Mouse (Mus musculus): ENCODE measurements around the gene Tbk1. TPM values are rescaled to one million over a fixed set of nuclear protein-coding genes. Genes with fewer than 3 reads are reported as not detected.

The Tbk1 gene
- polyA plus RNA-seq, 1 experiment from 2014 or later: 34.0 TPM

DNA sequence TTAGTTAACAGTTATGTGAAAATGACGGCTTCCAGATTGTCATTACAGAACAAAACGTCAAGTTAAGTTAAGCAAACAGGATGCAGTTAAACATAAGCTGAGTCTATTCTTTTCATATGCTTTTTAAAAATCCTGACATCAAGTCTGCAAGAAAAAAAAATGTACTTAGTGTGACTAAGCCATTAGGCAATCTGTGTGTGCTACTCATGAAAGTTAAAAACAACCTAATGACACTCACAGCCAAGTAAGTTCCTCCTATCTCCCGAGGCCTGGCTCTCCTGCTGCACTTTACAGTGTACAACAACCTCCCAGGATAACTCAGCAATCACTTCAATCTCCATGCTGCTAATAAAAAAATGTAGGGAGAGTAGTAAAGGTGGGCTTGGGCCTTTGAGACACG is 17.0 kb upstream of the Tbk1 start:
- H3K9me3 ChIP-seq (ENCODE audit: control insufficient read depth, low read length): no peaks in the 10 kb centered on the region; the same call in 1 of the 2 replicates
- H3K27ac ChIP-seq (ENCODE audit: low read depth, low read length): no peak overlapping the region
- H3K36me3 ChIP-seq (ENCODE audit: control insufficient read depth, insufficient read depth, low read length): peaks cover 57% of the 10 kb centered on the region
- DNase-seq (ENCODE audit: low spot score, missing footprints): no peak
- H3K4me3 ChIP-seq (ENCODE audit: low read depth, low read length): no peak overlapping the region
- H3K4me1 ChIP-seq (ENCODE audit: control insufficient read depth, insufficient read depth, low read length): no peaks in the 10 kb centered on the region
- H3K27me3 ChIP-seq (ENCODE audit: control insufficient read depth, insufficient read depth, low read length): no peaks in the 10 kb centered on the region
- no peak overlapping the region for H3K9ac ChIP-seq (ENCODE audit: low read length)
- ATAC-seq (ENCODE audit: low FRiP score): no peak
- no peak overlapping the region for H3K4me2 ChIP-seq
- 93% methylated on average over 4 of the region's 4 CpGs for WGBS

DNA sequence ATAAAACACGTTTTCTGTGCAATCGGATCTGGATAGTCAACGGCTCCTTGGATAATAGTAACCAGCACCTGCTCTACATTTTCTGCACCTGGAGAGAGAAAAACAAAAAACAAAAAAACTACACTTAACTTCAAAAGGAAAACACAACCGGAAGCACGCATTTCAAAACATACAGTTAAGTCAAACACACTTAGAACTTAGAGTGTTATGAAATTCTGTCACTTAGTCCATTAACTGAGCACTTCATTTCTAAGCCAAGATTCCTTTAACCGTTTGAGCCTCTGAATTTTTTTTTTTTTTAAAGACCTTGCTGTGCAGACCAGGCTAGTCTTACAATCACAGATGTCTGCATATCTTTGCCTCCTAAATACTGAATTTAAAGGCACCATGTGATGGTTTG is 14.7 kb upstream of the Tbk1 start:
- Histone ChIP-seq H3K27me3 (ENCODE audit: control insufficient read depth, insufficient read depth, low read length) (no peaks in the 10 kb centered on the region), H3K36me3 (ENCODE audit: control insufficient read depth, insufficient read depth, low read length) (peaks cover 57% of the 10 kb centered on the region), H3K9ac (ENCODE audit: low read length) (no peak overlapping the region), H3K9me3 (ENCODE audit: control insufficient read depth, low read length) (no peaks in the 10 kb centered on the region; the same call in 1 of the 2 replicates), H3K4me3 (ENCODE audit: low read depth, low read length) (no peak overlapping the region), H3K4me1 (ENCODE audit: control insufficient read depth, insufficient read depth, low read length) (no peaks in the 10 kb centered on the region), H3K4me2 (no peak overlapping the region), H3K27ac (ENCODE audit: low read depth, low read length) (no peak overlapping the region)
- ATAC-seq (ENCODE audit: low FRiP score) (no peak), DNase-seq (ENCODE audit: low spot score, missing footprints) (no peak)
- WGBS: 79% methylated on average over 6 of the region's 6 CpGs

DNA sequence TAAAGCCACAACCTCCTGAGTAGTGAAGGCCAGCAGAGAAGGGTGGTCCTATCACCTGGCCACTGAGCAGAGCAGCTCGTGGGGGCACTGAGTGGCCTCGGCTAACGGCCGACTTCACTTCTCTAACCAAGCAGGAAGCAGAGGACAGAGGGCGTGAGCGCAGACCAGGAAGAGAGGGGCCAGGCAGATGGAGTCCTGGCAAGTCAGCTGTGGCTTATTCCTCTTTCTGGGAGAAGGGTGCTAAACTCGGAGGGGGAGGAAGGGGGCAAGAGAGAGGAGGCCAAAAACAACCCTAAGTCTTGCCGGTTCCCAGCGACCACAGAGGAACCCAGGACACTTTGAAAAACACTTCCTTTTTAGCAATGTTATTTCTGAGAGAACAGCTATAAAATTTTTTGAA is 10.0 kb upstream of the Tbk1 start:
- DNase-seq (ENCODE audit: low spot score, missing footprints): no peak
- H3K36me3 ChIP-seq (ENCODE audit: control insufficient read depth, insufficient read depth, low read length): peaks cover 25% of the 10 kb centered on the region
- H3K27ac ChIP-seq (ENCODE audit: low read depth, low read length): no peak overlapping the region
- H3K4me2 ChIP-seq: no peak overlapping the region
- no peaks in the 10 kb centered on the region for H3K9me3 ChIP-seq (ENCODE audit: control insufficient read depth, low read length)
- no peak overlapping the region for H3K9ac ChIP-seq (ENCODE audit: low read length)
- no peak overlapping the region for H3K4me3 ChIP-seq (ENCODE audit: low read depth, low read length)
- 92% methylated on average over 9 of the region's 9 CpGs for WGBS
- no peaks in the 10 kb centered on the region for H3K27me3 ChIP-seq (ENCODE audit: control insufficient read depth, insufficient read depth, low read length)
- ATAC-seq (ENCODE audit: low FRiP score): no peak
- no peaks in the 10 kb centered on the region for H3K4me1 ChIP-seq (ENCODE audit: control insufficient read depth, insufficient read depth, low read length)

DNA sequence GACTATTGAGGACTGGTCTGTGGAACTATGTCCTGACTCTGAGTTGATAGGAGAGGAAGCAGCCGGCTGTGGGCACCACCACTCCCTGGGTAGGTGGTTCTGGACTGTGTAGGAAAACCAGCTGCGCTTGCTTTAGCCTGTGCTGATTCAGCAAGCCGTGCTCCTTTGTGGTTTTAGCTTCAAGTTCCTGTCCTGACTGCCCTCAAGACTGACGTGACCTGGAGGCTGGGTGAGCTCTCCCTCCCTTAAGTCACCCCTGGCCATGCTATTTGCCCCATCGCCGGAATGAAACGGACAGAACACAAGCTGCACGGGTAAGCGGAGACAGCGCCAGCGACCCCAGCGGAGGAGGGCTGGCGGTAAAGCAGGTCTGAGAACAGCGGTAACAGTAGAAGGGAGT is 4.5 kb upstream of the Tbk1 start:
- Histone ChIP-seq H3K4me2 (no peak overlapping the region), H3K9ac (ENCODE audit: low read length) (no peak overlapping the region), H3K9me3 (ENCODE audit: control insufficient read depth, low read length) (no peaks in the 10 kb centered on the region), H3K27ac (ENCODE audit: low read depth, low read length) (no peak overlapping the region), H3K4me3 (ENCODE audit: low read depth, low read length) (no peak overlapping the region), H3K36me3 (ENCODE audit: control insufficient read depth, insufficient read depth, low read length) (peaks cover 7% of the 10 kb centered on the region; the same call in 1 of the 2 replicates), H3K27me3 (ENCODE audit: control insufficient read depth, insufficient read depth, low read length) (no peaks in the 10 kb centered on the region), H3K4me1 (ENCODE audit: control insufficient read depth, insufficient read depth, low read length) (no peaks in the 10 kb centered on the region)
- ATAC-seq (ENCODE audit: low FRiP score) (no peak), DNase-seq (ENCODE audit: low spot score, missing footprints) (no peak)
- 91% methylated on average over 14 of the region's 14 CpGs for WGBS

DNA sequence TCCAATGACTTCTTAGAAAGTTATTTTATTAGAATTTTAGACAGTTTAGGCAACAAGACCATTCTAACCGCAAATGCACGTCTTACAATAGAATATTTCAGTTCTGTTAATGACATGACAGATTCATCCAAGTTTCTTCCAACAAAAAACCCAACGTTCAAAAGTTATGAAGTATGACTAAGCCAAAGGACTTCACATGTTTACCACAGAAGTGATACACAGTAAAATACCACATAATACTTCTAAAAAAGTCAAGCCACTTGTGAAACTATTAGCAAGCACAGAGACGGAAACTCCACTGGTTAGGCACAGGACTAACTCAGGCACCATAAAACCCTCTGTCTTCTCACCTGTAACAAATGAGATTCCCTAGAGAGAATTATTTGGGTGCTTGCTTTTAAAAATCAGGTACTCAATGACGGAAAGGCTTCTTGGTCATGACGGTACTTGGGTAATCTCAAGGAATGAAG is 819 bp upstream of the Tbk1 start:
- no peak overlapping the region for H3K27ac ChIP-seq (ENCODE audit: low read depth, low read length)
- peak; percentile 86 for DNase-seq (ENCODE audit: low spot score, missing footprints)
- H3K4me1 ChIP-seq (ENCODE audit: control insufficient read depth, insufficient read depth, low read length): peaks cover 4% of the 10 kb centered on the region
- 73% methylated on average over 6 of the region's 6 CpGs for WGBS
- no peaks in the 10 kb centered on the region for H3K9me3 ChIP-seq (ENCODE audit: control insufficient read depth, low read length)
- no peak overlapping the region; the same call in 1 of the 2 replicates for H3K9ac ChIP-seq (ENCODE audit: low read length)
- H3K27me3 ChIP-seq (ENCODE audit: control insufficient read depth, insufficient read depth, low read length): no peaks in the 10 kb centered on the region
- peak overlapping the region; percentile 91 for H3K4me3 ChIP-seq (ENCODE audit: low read depth, low read length)
- peaks cover 13% of the 10 kb centered on the region for H3K36me3 ChIP-seq (ENCODE audit: control insufficient read depth, insufficient read depth, low read length)
- H3K4me2 ChIP-seq: peak overlapping the region; percentile 62
- ATAC-seq (ENCODE audit: low FRiP score): no peak

DNA sequence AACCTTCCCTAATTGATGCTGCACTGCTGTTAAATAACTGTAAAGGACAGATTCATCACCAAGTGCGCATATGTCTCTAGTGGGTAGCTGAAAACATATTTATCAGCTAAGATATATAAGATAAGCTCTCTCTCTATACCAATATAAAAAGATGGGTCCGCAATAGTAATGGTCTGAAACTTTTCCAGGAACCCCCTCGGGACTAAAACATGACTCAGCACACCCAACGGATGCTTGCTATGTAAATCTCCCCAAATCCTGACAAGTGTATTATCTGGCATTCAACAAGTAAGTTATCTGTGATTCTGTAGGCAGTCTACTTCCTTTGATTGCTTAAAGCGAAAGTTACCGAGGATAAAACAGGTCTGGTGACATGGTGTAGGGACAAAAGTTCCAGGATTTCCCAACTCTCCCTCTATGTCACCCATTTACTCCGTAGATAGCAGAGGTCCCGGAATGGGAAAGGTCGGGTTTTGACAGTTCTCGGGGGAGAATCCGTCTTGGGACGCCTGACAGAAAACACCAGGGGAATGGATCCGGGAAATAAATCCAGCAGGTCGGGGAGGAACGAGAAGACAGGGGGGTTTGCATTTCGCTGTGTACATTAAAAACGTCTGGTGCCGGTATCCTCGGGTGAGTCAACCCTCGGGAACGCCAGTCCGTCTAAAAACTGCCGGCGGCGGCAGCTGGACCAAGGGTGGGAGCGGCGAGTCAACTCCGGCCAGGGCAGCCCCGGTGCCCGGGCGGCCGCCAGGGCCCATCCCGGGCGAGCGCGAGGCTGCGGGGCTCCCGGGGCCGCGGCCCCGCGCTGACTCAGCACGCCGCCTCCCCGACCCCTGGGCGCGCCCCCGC is 570 bp downstream of the Tbk1 start:
- H3K27me3 ChIP-seq (ENCODE audit: control insufficient read depth, insufficient read depth, low read length): no peaks in the 10 kb centered on the region
- 6% methylated on average over 34 of the region's 48 CpGs for WGBS
- no peak overlapping the region for H3K27ac ChIP-seq (ENCODE audit: low read depth, low read length)
- peaks cover 13% of the 10 kb centered on the region for H3K36me3 ChIP-seq (ENCODE audit: control insufficient read depth, insufficient read depth, low read length)
- ATAC-seq (ENCODE audit: low FRiP score) (peak; percentile 87), DNase-seq (ENCODE audit: low spot score, missing footprints) (peak; percentile 91)
- H3K9ac ChIP-seq (ENCODE audit: low read length): peak overlapping the region; percentile 90
- no peaks in the 10 kb centered on the region for H3K9me3 ChIP-seq (ENCODE audit: control insufficient read depth, low read length)
- peak overlapping the region; percentile 91 for H3K4me3 ChIP-seq (ENCODE audit: low read depth, low read length)
- H3K4me2 ChIP-seq: peak overlapping the region; percentile 62
- H3K4me1 ChIP-seq (ENCODE audit: control insufficient read depth, insufficient read depth, low read length): peaks cover 6% of the 10 kb centered on the region

DNA sequence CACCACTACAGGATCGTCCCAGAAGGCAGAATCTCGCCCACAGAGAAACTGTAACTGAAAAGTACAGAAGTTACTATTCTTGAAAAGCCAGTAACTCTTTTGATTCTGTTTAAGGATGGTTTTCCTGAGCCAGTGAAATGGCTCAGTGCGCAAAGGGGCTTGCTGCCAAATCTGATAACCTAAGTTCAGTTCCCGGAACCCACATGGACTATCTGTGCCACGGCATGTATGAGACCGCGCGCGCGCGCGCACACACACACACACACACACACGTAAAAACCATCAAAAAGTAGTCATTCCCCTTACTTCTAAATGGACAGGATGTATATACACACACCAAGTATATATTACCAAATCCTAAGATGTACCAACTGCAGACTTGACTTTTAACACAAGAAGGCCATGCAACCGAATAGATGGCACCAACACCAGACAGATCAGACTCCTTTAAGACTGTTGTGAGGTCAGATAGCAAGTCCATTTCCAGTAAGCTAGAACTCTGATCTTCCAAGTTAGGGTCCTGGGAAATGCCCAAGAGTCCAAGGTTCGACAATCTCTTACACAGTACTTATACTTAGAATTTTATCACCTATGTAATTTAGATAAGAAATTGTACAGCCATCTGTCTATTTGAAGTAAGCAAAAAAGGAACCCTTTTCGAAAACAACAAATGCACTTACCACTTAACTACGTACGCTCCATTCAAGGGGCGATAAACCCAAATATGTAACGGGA is 1.4 kb downstream of the Tbk1 start:
- no peaks in the 10 kb centered on the region for H3K27me3 ChIP-seq (ENCODE audit: control insufficient read depth, insufficient read depth, low read length)
- 92% methylated on average over 20 of the region's 20 CpGs for WGBS
- DNase-seq (ENCODE audit: low spot score, missing footprints): no peak
- no peak overlapping the region for H3K27ac ChIP-seq (ENCODE audit: low read depth, low read length)
- no peak overlapping the region for H3K9ac ChIP-seq (ENCODE audit: low read length)
- no peak for ATAC-seq (ENCODE audit: low FRiP score)
- H3K36me3 ChIP-seq (ENCODE audit: control insufficient read depth, insufficient read depth, low read length): peaks cover 13% of the 10 kb centered on the region
- no peaks in the 10 kb centered on the region for H3K9me3 ChIP-seq (ENCODE audit: control insufficient read depth, low read length)
- H3K4me2 ChIP-seq: peak overlapping the region; percentile 62
- peak overlapping the region; percentile 91 for H3K4me3 ChIP-seq (ENCODE audit: low read depth, low read length)
- H3K4me1 ChIP-seq (ENCODE audit: control insufficient read depth, insufficient read depth, low read length): peaks cover 6% of the 10 kb centered on the region

DNA sequence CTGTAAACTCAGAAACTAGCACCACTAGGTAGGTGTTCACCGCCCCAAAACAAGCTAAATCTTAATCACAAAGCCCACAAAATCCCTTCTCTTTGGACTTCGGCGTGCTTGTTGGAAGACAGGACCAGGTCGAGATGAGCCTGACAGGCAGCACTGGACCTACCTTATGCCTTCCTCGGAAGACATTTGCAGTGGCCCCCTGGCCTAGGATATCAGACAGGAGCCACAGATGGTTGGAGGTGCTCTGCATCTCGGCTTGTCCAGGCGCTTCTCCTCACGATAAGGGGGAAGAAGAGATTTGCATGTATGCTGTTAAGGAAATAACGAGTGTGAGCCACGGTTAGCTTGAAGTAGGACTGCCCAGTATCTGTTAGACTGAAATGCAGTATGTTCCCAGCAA is 2.6 kb downstream of the Tbk1 start:
- WGBS: 92% methylated on average over 10 of the region's 10 CpGs
- Histone ChIP-seq H3K27me3 (ENCODE audit: control insufficient read depth, insufficient read depth, low read length) (no peaks in the 10 kb centered on the region), H3K4me2 (no peak overlapping the region), H3K36me3 (ENCODE audit: control insufficient read depth, insufficient read depth, low read length) (peaks cover 13% of the 10 kb centered on the region), H3K27ac (ENCODE audit: low read depth, low read length) (no peak overlapping the region), H3K4me3 (ENCODE audit: low read depth, low read length) (no peak overlapping the region), H3K9ac (ENCODE audit: low read length) (no peak overlapping the region), H3K9me3 (ENCODE audit: control insufficient read depth, low read length) (no peaks in the 10 kb centered on the region), H3K4me1 (ENCODE audit: control insufficient read depth, insufficient read depth, low read length) (peaks cover 6% of the 10 kb centered on the region)
- no peak for DNase-seq (ENCODE audit: low spot score, missing footprints)
- no peak for ATAC-seq (ENCODE audit: low FRiP score)

DNA sequence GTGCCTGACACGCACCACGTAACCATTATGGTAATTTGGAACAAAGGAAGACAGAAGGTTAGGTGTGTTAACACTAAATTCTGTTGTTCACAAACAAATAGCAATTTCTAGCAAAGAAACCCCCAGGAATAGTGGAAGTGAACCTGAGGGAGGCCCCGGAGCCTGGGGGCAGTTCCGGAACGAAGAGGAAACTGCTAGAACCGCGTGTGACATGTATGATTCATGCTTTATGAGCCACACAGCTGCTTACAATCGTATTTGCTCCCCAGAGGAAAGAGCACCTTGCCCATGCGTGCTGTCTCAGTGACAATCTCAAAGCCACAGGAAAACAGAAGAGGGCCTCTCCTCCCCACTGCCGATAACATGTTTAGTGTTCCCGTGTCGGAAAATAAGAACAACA is 3.6 kb downstream of the Tbk1 start:
- H3K9ac ChIP-seq (ENCODE audit: low read length): no peak overlapping the region
- no peaks in the 10 kb centered on the region for H3K27me3 ChIP-seq (ENCODE audit: control insufficient read depth, insufficient read depth, low read length)
- no peak overlapping the region for H3K4me3 ChIP-seq (ENCODE audit: low read depth, low read length)
- no peak overlapping the region for H3K27ac ChIP-seq (ENCODE audit: low read depth, low read length)
- H3K4me1 ChIP-seq (ENCODE audit: control insufficient read depth, insufficient read depth, low read length): peaks cover 6% of the 10 kb centered on the region
- 96% methylated on average over 12 of the region's 12 CpGs for WGBS
- H3K9me3 ChIP-seq (ENCODE audit: control insufficient read depth, low read length): no peaks in the 10 kb centered on the region
- H3K36me3 ChIP-seq (ENCODE audit: control insufficient read depth, insufficient read depth, low read length): peaks cover 13% of the 10 kb centered on the region
- no peak overlapping the region for H3K4me2 ChIP-seq
- ATAC-seq (ENCODE audit: low FRiP score) (no peak), DNase-seq (ENCODE audit: low spot score, missing footprints) (no peak)
